Mouse (Mus musculus): ENCODE data around the gene Insl5. TPM values are rescaled to one million over a fixed set of nuclear protein-coding genes. Genes with fewer than 3 reads are reported as not detected.
A peak's percentile ranks its signal among the peaks of the same experiment; 100 is the strongest.

Gene Insl5
- polyA plus RNA-seq, 1 experiment from 2014 or later, result not detected

GRCm38 (mm10) chr4:102987325-102987724, 39.3 kb downstream of the Insl5 start:
- 29% methylated on average over 4 of the region's 4 CpGs for WGBS
- no peak for DNase-seq (ENCODE audit: low spot score)
- Histone ChIP-seq H3K27ac (ENCODE audit: low read depth, low read length) (no peak overlapping the region; the same call in 1 of the 2 replicates), H3K9me3 (ENCODE audit: control insufficient read depth, low read length) (no peaks in the 10 kb centered on the region), H3K4me3 (ENCODE audit: low read depth, low read length) (no peak overlapping the region), H3K36me3 (ENCODE audit: control insufficient read depth, insufficient read depth, low read length) (no peaks in the 10 kb centered on the region), H3K4me2 (ENCODE audit: low read depth, low read length, severe bottlenecking) (no peak overlapping the region), H3K9ac (ENCODE audit: low read length) (no peak overlapping the region), H3K27me3 (ENCODE audit: control insufficient read depth, insufficient read depth, low read length) (no peaks in the 10 kb centered on the region), H3K4me1 (replicated peaks; ENCODE audit: control insufficient read depth, insufficient read depth, low read length) (no peaks in the 10 kb centered on the region)
- no peak for ATAC-seq (replicated peaks; ENCODE audit: low FRiP score)

GRCm38 (mm10) chr4:102986917-102987316, 39.7 kb downstream of the Insl5 start:
- no peak overlapping the region for H3K9ac ChIP-seq (ENCODE audit: low read length)
- DNase-seq (ENCODE audit: low spot score), result no peak
- no peaks in the 10 kb centered on the region for H3K4me1 ChIP-seq (replicated peaks; ENCODE audit: control insufficient read depth, insufficient read depth, low read length)
- no peaks in the 10 kb centered on the region for H3K27me3 ChIP-seq (ENCODE audit: control insufficient read depth, insufficient read depth, low read length)
- 2% methylated on average over 2 of the region's 2 CpGs for WGBS
- no peak overlapping the region for H3K4me2 ChIP-seq (ENCODE audit: low read depth, low read length, severe bottlenecking)
- no peaks in the 10 kb centered on the region for H3K9me3 ChIP-seq (ENCODE audit: control insufficient read depth, low read length)
- no peaks in the 10 kb centered on the region for H3K36me3 ChIP-seq (ENCODE audit: control insufficient read depth, insufficient read depth, low read length)
- 0 out of 2 replicates have a peak, but pooled peaks have one; percentile 39 for ATAC-seq (replicated peaks; ENCODE audit: low FRiP score)
- no peak overlapping the region for H3K27ac ChIP-seq (ENCODE audit: low read depth, low read length)
- no peak overlapping the region for H3K4me3 ChIP-seq (ENCODE audit: low read depth, low read length)

GRCm38 (mm10) chr4:102986173-102986572, 40.5 kb downstream of the Insl5 start:
- Histone ChIP-seq H3K27me3 (ENCODE audit: control insufficient read depth, insufficient read depth, low read length) (no peaks in the 10 kb centered on the region), H3K9me3 (ENCODE audit: control insufficient read depth, low read length) (no peaks in the 10 kb centered on the region), H3K9ac (ENCODE audit: low read length) (no peak overlapping the region), H3K36me3 (ENCODE audit: control insufficient read depth, insufficient read depth, low read length) (no peaks in the 10 kb centered on the region), H3K4me1 (replicated peaks; ENCODE audit: control insufficient read depth, insufficient read depth, low read length) (no peaks in the 10 kb centered on the region), H3K4me3 (ENCODE audit: low read depth, low read length) (no peak overlapping the region), H3K27ac (ENCODE audit: low read depth, low read length) (no peak overlapping the region), H3K4me2 (ENCODE audit: low read depth, low read length, severe bottlenecking) (no peak overlapping the region)
- 71% methylated on average over 7 of the region's 7 CpGs for WGBS
- ATAC-seq (replicated peaks; ENCODE audit: low FRiP score) (no peak), DNase-seq (ENCODE audit: low spot score) (no peak)

DNA sequence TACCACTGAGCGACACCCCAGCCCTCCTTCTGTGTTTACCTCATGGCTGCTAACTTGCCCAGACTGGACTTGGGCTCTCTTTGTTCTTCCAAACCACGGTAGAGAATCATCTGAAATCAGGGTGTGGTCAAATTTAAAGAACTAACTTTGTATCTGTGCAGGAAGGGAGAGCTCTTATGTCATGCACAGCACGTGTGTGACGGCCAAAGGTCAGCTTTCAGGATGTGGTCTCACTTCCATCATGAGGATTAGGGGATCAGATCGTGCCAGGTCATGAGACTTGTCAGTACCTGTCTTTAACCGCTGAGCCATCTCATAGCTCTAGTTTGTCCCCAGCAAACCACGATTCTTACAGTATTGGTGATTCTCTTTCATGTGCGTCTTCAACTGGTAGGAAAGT, 44.9 kb downstream of the Insl5 start:
- 90% methylated on average over 8 of the region's 8 CpGs for WGBS
- Histone ChIP-seq H3K4me2 (ENCODE audit: low read depth, low read length, severe bottlenecking) (no peak overlapping the region), H3K9me3 (ENCODE audit: control insufficient read depth, low read length) (no peaks in the 10 kb centered on the region), H3K9ac (ENCODE audit: low read length) (no peak overlapping the region), H3K4me1 (replicated peaks; ENCODE audit: control insufficient read depth, insufficient read depth, low read length) (peaks cover 8% of the 10 kb centered on the region), H3K27ac (ENCODE audit: low read depth, low read length) (no peak overlapping the region), H3K36me3 (ENCODE audit: control insufficient read depth, insufficient read depth, low read length) (no peaks in the 10 kb centered on the region), H3K27me3 (ENCODE audit: control insufficient read depth, insufficient read depth, low read length) (peaks cover 19% of the 10 kb centered on the region), H3K4me3 (ENCODE audit: low read depth, low read length) (no peak overlapping the region)
- DNase-seq (ENCODE audit: low spot score) (no peak), ATAC-seq (replicated peaks; ENCODE audit: low FRiP score) (no peak)

DNA sequence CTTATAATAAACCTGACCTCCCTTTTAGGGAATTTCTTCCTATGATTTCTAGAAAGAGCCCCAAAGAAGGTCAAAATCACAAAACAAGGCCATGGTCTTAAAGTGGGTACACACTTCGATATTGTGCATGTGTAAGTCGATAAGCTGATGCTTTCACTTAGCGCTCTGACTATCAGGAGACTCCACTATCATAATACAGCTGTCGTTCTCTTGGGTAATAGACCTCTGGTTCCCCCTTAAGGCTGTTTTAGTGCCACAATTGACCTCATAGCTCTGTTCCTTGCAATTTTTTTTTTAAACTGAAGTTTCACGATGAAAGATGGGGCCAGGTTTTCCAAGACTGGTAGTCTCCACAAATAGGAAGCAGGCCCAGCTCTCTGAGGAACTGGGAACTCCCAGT, 47.3 kb downstream of the Insl5 start:
- Histone ChIP-seq H3K4me1 (replicated peaks; ENCODE audit: control insufficient read depth, insufficient read depth, low read length) (peaks cover 15% of the 10 kb centered on the region), H3K4me2 (ENCODE audit: low read depth, low read length, severe bottlenecking) (no peak overlapping the region), H3K9ac (ENCODE audit: low read length) (no peak overlapping the region), H3K4me3 (ENCODE audit: low read depth, low read length) (no peak overlapping the region), H3K9me3 (ENCODE audit: control insufficient read depth, low read length) (no peaks in the 10 kb centered on the region), H3K27me3 (ENCODE audit: control insufficient read depth, insufficient read depth, low read length) (peaks cover 28% of the 10 kb centered on the region), H3K27ac (ENCODE audit: low read depth, low read length) (no peak overlapping the region), H3K36me3 (ENCODE audit: control insufficient read depth, insufficient read depth, low read length) (no peaks in the 10 kb centered on the region)
- DNase-seq (ENCODE audit: low spot score) (no peak), ATAC-seq (replicated peaks; ENCODE audit: low FRiP score) (no peak)
- 62% methylated on average over 5 of the region's 5 CpGs for WGBS

DNA sequence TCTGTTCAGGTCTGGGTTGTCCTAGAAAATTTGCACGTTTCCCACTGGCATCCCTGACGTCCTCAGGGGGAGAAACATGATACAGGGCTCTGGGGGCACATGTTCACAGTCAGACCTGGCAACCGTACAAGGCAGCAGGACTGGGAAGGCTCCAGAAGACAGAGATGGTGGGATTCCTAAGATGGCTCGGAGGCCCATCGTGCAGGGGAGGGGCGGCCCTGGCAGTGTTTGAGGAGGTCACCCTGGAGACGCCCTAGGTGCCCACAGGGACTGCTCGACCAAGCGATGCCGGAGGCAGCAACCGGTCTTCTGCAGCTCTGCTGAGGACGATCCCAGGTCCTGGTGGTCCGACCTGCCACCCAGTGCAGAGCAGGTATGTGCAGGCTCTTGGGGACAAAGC, 48.2 kb downstream of the Insl5 start, which contains the start of gene Tctex1d1:
TSS of gene Tctex1d1 (plus strand) at position 167 of the 400 bp plus-strand sequence.
- Histone ChIP-seq H3K9me3 (ENCODE audit: control insufficient read depth, low read length) (no peaks in the 10 kb centered on the region), H3K4me1 (replicated peaks; ENCODE audit: control insufficient read depth, insufficient read depth, low read length) (peaks cover 15% of the 10 kb centered on the region), H3K27ac (ENCODE audit: low read depth, low read length) (no peak within 1 kb of the TSS), H3K4me3 (ENCODE audit: low read depth, low read length) (peak within 1 kb of the TSS; percentile 0; the same call in 1 of the 2 replicates), H3K36me3 (ENCODE audit: control insufficient read depth, insufficient read depth, low read length) (no peaks in the 10 kb centered on the region), H3K9ac (ENCODE audit: low read length) (no peak within 1 kb of the TSS), H3K27me3 (ENCODE audit: control insufficient read depth, insufficient read depth, low read length) (peaks cover 30% of the 10 kb centered on the region), H3K4me2 (ENCODE audit: low read depth, low read length, severe bottlenecking) (peak within 1 kb of the TSS; percentile 46)
- peak; percentile 60 for DNase-seq (ENCODE audit: low spot score)
- WGBS, result under 1% methylated on average over 13 of the region's 13 CpGs
- peak; percentile 45; the same call in 1 of the 2 replicates for ATAC-seq (replicated peaks; ENCODE audit: low FRiP score)

DNA sequence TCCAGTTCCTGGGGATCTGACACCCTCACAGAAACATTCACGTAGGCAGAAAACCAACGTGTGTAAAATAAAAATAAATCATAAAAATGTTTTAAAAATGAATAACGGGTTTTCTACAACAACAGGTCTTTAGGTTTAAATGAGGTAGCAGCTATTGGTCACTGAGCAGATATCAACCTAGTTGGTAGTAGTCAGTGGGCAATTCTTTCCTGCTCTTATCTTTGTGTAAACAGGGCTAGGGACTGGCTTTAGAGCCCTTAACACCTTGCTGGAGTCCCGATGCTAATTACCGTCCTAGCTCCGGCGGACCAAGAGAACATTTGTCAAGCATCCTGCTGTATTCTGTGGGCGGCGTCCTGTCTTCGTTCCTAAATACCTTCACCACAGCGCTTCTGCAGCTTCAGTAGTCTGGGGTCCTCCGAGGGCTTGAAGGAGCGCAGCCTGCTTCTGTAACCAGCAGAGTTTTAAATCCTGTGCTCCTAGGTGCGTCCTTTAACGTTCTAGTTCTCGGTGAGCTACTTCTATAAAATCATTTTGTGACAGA, 48.8 kb downstream of the Insl5 start:
- Histone ChIP-seq H3K27me3 (ENCODE audit: control insufficient read depth, insufficient read depth, low read length) (peaks cover 30% of the 10 kb centered on the region), H3K27ac (ENCODE audit: low read depth, low read length) (no peak overlapping the region), H3K9ac (ENCODE audit: low read length) (no peak overlapping the region), H3K4me1 (replicated peaks; ENCODE audit: control insufficient read depth, insufficient read depth, low read length) (peaks cover 15% of the 10 kb centered on the region), H3K4me3 (ENCODE audit: low read depth, low read length) (no peak overlapping the region), H3K4me2 (ENCODE audit: low read depth, low read length, severe bottlenecking) (peak overlapping the region; percentile 24; the same call in 1 of the 2 replicates), H3K36me3 (ENCODE audit: control insufficient read depth, insufficient read depth, low read length) (no peaks in the 10 kb centered on the region), H3K9me3 (ENCODE audit: control insufficient read depth, low read length) (no peaks in the 10 kb centered on the region)
- 9% methylated on average over 16 of the region's 16 CpGs for WGBS
- ATAC-seq (replicated peaks; ENCODE audit: low FRiP score) (no peak), DNase-seq (ENCODE audit: low spot score) (no peak)

DNA sequence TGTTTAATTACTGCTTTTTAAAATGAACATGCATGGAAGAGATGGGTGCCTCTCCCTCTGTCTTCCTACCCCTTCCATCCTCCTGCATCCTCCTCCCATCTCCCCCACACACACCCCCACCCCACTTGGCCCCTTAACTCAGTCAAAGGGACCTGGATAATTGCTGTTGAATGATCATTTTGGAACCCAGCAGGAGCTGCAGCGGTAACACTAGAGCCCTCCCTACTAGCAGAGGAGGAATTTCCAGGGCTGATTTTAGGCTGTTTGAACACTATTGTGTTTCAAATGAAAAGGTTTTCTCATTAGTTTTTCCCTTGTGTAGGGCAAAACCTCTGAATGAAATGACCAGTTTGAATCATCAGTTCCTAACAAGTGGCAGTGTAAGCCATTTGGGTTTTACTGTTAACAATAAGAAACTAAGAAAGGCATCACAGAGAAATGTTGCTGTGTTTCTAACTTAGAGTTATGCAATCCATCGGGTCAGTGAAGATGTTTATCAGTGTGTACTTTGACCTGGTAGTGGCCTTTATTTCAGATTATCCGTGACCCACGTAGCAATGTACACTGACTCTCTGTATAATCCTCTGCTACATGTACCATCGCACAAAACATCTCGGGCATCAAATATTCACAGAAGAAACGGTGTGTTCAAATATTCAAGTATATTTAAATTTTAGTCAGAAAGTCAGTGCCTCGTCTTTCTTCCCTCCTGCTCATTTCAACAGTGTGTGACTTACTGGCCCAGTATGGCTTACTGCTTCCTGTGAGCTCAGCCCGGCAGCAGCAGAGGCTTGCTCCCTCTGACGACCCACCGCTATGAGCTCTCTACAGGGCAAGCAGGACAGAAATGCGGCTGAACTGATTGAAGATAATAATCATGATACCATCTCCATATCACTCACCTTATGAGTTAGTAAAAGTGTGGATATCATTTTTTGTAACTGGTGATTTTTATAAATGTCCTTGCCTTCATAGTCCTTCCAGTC, 50.1 kb downstream of the Insl5 start:
- WGBS, result 10% methylated on average over 12 of the region's 12 CpGs
- H3K4me3 ChIP-seq (ENCODE audit: low read depth, low read length), result no peak overlapping the region
- ATAC-seq (replicated peaks; ENCODE audit: low FRiP score), result peak; percentile 72

More for the DNA sequence above, 50.1 kb downstream of the Insl5 start:
- no peak overlapping the region for H3K27ac ChIP-seq (ENCODE audit: low read depth, low read length)
- peaks cover 30% of the 10 kb centered on the region for H3K27me3 ChIP-seq (ENCODE audit: control insufficient read depth, insufficient read depth, low read length)
- H3K4me2 ChIP-seq (ENCODE audit: low read depth, low read length, severe bottlenecking), result no peak overlapping the region
- no peak overlapping the region for H3K9ac ChIP-seq (ENCODE audit: low read length)
- H3K4me1 ChIP-seq (replicated peaks; ENCODE audit: control insufficient read depth, insufficient read depth, low read length), result peaks cover 15% of the 10 kb centered on the region
- no peak for DNase-seq (ENCODE audit: low spot score)
- no peaks in the 10 kb centered on the region for H3K9me3 ChIP-seq (ENCODE audit: control insufficient read depth, low read length)
- H3K36me3 ChIP-seq (ENCODE audit: control insufficient read depth, insufficient read depth, low read length), result no peaks in the 10 kb centered on the region
